Mouse (Mus musculus) E14TG2a.4 (cell line): ENCODE measurements around the gene Dpf1.

ENCODE experiments used
- CTCF ChIP-seq: conservative IDR thresholded peaks from 2 replicates; pipeline ENCODE4 v1.5.1; 2014; ENCODE audit warnings: low read length
- NANOG ChIP-seq: IDR thresholded peaks from 2 replicates; pipeline ENCODE4 v1.6.1; 2014; ENCODE audit warnings: borderline replicate concordance, low read length, mixed read lengths
- POU5F1 ChIP-seq: IDR thresholded peaks from 2 replicates; pipeline ENCODE4 v1.6.1; 2014; ENCODE audit warnings: low read length, borderline replicate concordance

- TF ChIP-seq POU5F1 (no peak), CTCF (no peak), NANOG (no peak)
These were observed 9.5 kb upstream of the Dpf1 start for GRCm38 (mm10) chr7:29294111-29294761.
